Mouse (Mus musculus) Patski (cell line): ENCODE measurements around the gene Magea2. TPM values are rescaled to one million over a fixed set of nuclear protein-coding genes. Genes with fewer than 3 reads are reported as not detected.
"Not testable (repeated sequence)": the region's sequence is repeated elsewhere in the genome, so short reads cannot be mapped to it uniquely, and the experiment has no call there.

ENCODE experiments used
- ATAC-seq: fragments of 100-300 bp; one replicate; pipeline ENCODE4 v1.8.0; 2021
- CTCF ChIA-PET: fragments of 350-600 bp; sonication (Branson Sonifier 250); formaldehyde crosslinking; loops from one replicate; lab custom pipeline; 2022; ENCODE audit warnings: inconsistent platforms; lab: Charles Lee
- POLR2A ChIA-PET: fragments of 350-600 bp; sonication (Branson Sonifier 250); formaldehyde crosslinking; loops from one replicate; lab custom pipeline; 2022; ENCODE audit warnings: antibody characterized with exemption, inconsistent platforms; lab: Charles Lee
- DNase-seq: peaks from one replicate; pipeline ENCODE4 v3.0.0-alpha.2; 2011; ENCODE audit warnings: low read depth, low spot score
- H3K27me3 ChIP-seq: fragments of 371-371 bp; one replicate; pipeline ENCODE4 v1.5.1; 2021
- CTCF ChIP-seq: fragments of 100-300 bp; IDR thresholded peaks from one replicate; pipeline ENCODE4 v1.5.1; 2021
- in situ Hi-C: fragments of 300-500 bp; cut with MboI; formaldehyde crosslinking; loops from 3 replicates; pipeline ENCODE4 v1.11.1; 2018; ENCODE audit warnings: low pct_unique_long_range_greater_than_20kb, mixed read lengths
- polyA plus RNA-seq: library from polyadenylated mRNA; unstranded; gene quantifications from one replicate; pipeline ENCODE4 v1.2.3, GENCODE M21; 2021

The Magea2 gene
- polyA plus RNA-seq = not detected

- DNase-seq, H3K27me3 ChIP-seq, ATAC-seq, in situ Hi-C loops, CTCF ChIA-PET: not testable (repeated sequence)
- POLR2A ChIA-PET = interaction anchor here (0.6 kb wide), 1 partner anchor 473 kb away, joined by 4 read pairs; no protein-coding TSS in a partner anchor
Observed at GRCm38 (mm10) chrX:155093566-155093965, at the start of gene Magea2. TSS of gene Magea2 (minus strand) at chrX:155093666.

GRCm38 (mm10) chrX:155128312-155128711, 34.8 kb upstream of the Magea2 start, which contains the start of gene Cldn34b2:
TSS of gene Cldn34b2 (minus strand) at chrX:155128412.
- CTCF ChIA-PET, H3K27me3 ChIP-seq, POLR2A ChIA-PET, in situ Hi-C loops, ATAC-seq, DNase-seq: not testable (repeated sequence)

- in situ Hi-C loops = loop anchor here (5.0 kb wide), 1 partner anchor 219 kb away; no protein-coding TSS in a partner anchor
- peaks cover 3% of the 10 kb centered on the region for H3K27me3 ChIP-seq
- ATAC-seq (no peak), DNase-seq (no peak)
- peak; percentile 39 for TF ChIP-seq CTCF
- POLR2A ChIA-PET = no interaction called here
- CTCF ChIA-PET = interaction anchor here (1.0 kb wide), 2 partner anchors 221 to 278 kb away, joined by 3 read pairs; no protein-coding TSS in a partner anchor
Observed at GRCm38 (mm10) chrX:155098024-155098423, 4.6 kb upstream of the Magea2 start.

- ATAC-seq, DNase-seq, POLR2A ChIA-PET, CTCF ChIA-PET, in situ Hi-C loops, H3K27me3 ChIP-seq: not testable (repeated sequence)
Observed at GRCm38 (mm10) chrX:155089693-155090092, 3.8 kb downstream of the Magea2 start, which contains the start of gene Magea1. TSS of gene Magea1 (minus strand) at chrX:155089793.

GRCm38 (mm10) chrX:155063045-155063444, 30.4 kb downstream of the Magea2 start, which contains the start of gene Magea5:
TSS of gene Magea5 (minus strand) at chrX:155063145.
- CTCF ChIA-PET, POLR2A ChIA-PET, H3K27me3 ChIP-seq, in situ Hi-C loops, ATAC-seq, DNase-seq: not testable (repeated sequence)

GRCm38 (mm10) chrX:154995750-154996149, 97.7 kb downstream of the Magea2 start, which contains the start of gene Magea8:
TSS of gene Magea8 (minus strand) at chrX:154995850.
- POLR2A ChIA-PET, ATAC-seq, DNase-seq, in situ Hi-C loops, CTCF ChIA-PET, H3K27me3 ChIP-seq: not testable (repeated sequence)

Other genes starting within 250 kb of the Magea2 start
- gene Cldn34b1, start 203.4 kb downstream of the Magea2 start, polyA plus RNA-seq = not detected
- gene Magea6, start 157.7 kb downstream of the Magea2 start, polyA plus RNA-seq = not detected
- gene Magea3, start 144.2 kb downstream of the Magea2 start, polyA plus RNA-seq = not detected
- gene Magea8, start 97.8 kb downstream of the Magea2 start, polyA plus RNA-seq = not detected
- not detected for gene Magea5, start 30.5 kb downstream of the Magea2 start, polyA plus RNA-seq
- gene Magea1, start 3.9 kb downstream of the Magea2 start, polyA plus RNA-seq = not detected
- not detected for gene Cldn34b2, start 34.7 kb upstream of the Magea2 start, polyA plus RNA-seq
- 399 TPM for gene Sat1, start 122.8 kb upstream of the Magea2 start, polyA plus RNA-seq
- 176 TPM for gene Acot9, start 168.8 kb upstream of the Magea2 start, polyA plus RNA-seq
- gene Prdx4, start 247.1 kb upstream of the Magea2 start, polyA plus RNA-seq = 133 TPM